Mouse (Mus musculus): Measurements from ENCODE around the gene Glyatl3. TPM values are rescaled to one million over a fixed set of nuclear protein-coding genes. Genes with fewer than 3 reads are reported as not detected.

Glyatl3 gene
- polyA plus RNA-seq, 1 experiment from 2014 or later: not detected

DNA sequence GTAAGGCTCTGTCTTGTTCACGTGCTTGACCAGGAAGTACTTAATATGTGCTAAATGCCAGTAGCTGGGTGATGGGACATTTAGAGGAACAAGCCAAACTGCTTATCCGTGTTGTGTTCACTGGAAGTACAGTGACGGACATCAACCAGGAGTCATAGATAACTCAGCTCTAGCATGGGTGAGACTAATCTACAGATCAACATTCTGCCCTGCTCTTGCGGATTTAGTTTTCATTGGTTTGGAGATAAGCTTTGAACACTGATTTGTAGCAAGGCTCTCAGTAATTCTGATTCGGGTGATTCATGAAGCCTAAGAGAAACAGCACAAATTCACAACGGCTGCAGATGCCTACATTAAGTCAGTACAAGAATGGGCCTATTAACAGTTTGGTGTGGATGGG is 32.0 kb downstream of the Glyatl3 start:
- 90% methylated on average over 6 of the region's 6 CpGs for WGBS
- Histone ChIP-seq H3K36me3 (no peaks in the 10 kb centered on the region), H3K27ac (replicated peaks) (no peak overlapping the region), H3K4me1 (peaks cover 15% of the 10 kb centered on the region), H3K9me3 (replicated peaks) (no peaks in the 10 kb centered on the region), H3K27me3 (ENCODE audit: low read depth, poor library complexity, severe bottlenecking) (peaks cover 14% of the 10 kb centered on the region; the same call in 1 of the 2 replicates), H3K4me3 (no peak overlapping the region)
- DNase-seq (ENCODE audit: low spot score): no peak

DNA sequence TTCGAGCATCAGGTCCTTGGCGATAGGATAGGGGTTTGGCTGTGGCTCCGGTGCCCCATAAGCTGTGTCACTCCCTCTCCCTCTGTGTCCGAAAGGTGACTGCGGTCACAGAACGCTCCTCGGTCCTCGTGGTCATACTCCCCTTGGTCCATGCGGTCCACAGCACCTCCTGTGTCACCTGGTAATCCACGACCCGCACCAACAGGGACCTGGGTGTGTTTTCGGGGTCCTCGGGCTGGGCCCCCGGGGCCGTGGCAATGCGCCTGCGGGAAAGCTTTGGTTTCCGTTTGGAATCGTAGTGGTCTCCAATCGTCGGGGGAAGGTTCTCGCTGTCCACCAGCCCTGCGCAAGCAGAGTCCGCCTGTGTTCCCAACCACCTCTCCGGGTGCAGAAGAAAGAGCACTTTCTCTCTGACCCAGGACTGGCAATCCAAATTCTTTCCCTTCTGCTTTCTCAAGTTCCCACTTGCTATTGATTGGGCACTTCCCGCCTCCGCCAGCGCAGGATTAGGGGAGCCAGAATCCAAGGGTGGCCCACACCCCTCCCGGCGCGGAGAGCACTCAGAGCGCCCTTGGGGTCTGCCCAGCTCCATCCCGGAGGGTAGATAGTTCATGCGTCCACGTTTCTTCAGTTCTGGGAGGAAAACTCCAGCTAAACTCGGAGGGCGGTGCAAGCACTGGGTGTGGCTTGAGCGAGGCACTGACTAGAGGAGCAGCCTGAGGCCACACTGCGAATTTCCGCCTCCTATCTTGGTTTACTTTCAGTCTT is 34.0 kb downstream of the Glyatl3 start, which contains the start of gene 9130008F23Rik:
TSS of gene 9130008F23Rik (minus strand) at position 636 of the 768 bp plus-strand sequence.
- Histone ChIP-seq H3K4me1 (peaks cover 15% of the 10 kb centered on the region), H3K9me3 (replicated peaks) (no peaks in the 10 kb centered on the region), H3K36me3 (no peaks in the 10 kb centered on the region), H3K27me3 (ENCODE audit: low read depth, poor library complexity, severe bottlenecking) (peaks cover 14% of the 10 kb centered on the region; the same call in 1 of the 2 replicates), H3K4me3 (peak within 1 kb of the TSS; percentile 64), H3K27ac (replicated peaks) (peak within 1 kb of the TSS; percentile 84)
- under 1% methylated on average over 40 of the region's 40 CpGs for WGBS
- DNase-seq (ENCODE audit: low spot score): peak; percentile 66

DNA sequence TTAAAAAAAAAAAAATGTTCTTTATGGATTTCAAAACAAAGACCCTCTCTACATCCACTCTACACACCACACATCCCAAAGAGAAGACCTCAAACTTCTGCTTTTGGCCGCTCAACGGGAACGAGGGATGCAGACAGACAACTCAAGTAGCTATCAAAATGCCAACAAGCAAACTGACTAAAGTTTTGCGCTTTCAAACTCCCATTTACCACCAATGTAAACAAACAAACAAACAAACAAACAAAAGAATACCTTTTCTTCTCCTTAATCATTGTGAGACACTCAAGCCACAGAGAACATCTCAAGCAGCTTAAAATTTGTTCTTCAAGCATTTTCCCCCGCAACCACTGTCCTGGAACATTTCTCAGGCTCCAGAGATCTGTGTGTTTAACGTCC is 34.6 kb downstream of the Glyatl3 start:
- H3K4me3 ChIP-seq: peak overlapping the region; percentile 64
- H3K4me1 ChIP-seq: peaks cover 15% of the 10 kb centered on the region
- H3K27me3 ChIP-seq (ENCODE audit: low read depth, poor library complexity, severe bottlenecking): peaks cover 14% of the 10 kb centered on the region; the same call in 1 of the 2 replicates
- 6% methylated on average over 6 of the region's 6 CpGs for WGBS
- H3K27ac ChIP-seq (replicated peaks): peak overlapping the region; percentile 84; the same call in 1 of the 2 replicates
- DNase-seq (ENCODE audit: low spot score): no peak
- no peaks in the 10 kb centered on the region for H3K36me3 ChIP-seq
- H3K9me3 ChIP-seq (replicated peaks): no peaks in the 10 kb centered on the region

GRCm38 (mm10) chr17:40877741-40878140 is 36.4 kb downstream of the Glyatl3 start:
- H3K9me3 ChIP-seq (replicated peaks): no peaks in the 10 kb centered on the region
- peaks cover 14% of the 10 kb centered on the region; the same call in 1 of the 2 replicates for H3K27me3 ChIP-seq (ENCODE audit: low read depth, poor library complexity, severe bottlenecking)
- no peak for DNase-seq (ENCODE audit: low spot score)
- H3K4me1 ChIP-seq: peaks cover 15% of the 10 kb centered on the region
- no peak overlapping the region for H3K4me3 ChIP-seq
- WGBS: 47% methylated on average over 3 of the region's 3 CpGs
- H3K27ac ChIP-seq (replicated peaks): no peak overlapping the region
- H3K36me3 ChIP-seq: no peaks in the 10 kb centered on the region

DNA sequence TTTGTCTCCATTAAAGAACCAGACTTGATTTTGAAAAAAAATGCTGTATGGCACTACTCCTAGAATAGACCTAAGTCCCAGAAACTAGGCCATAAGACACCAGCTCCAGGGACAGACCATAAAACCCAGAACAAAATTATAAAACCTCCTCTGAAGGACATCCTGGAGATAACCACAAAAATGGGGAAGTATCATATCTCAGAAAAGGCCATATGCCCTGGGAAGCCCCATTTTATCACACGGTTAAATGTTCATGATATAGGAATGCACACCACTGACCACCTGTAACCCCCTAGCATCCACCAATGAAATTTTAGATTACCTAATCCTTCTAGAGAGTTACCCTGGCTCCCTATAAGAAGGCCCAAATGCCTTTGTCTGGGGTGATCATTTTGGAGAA is 38.6 kb downstream of the Glyatl3 start:
- 91% methylated on average over 1 of the region's 1 CpGs for WGBS
- no peaks in the 10 kb centered on the region for H3K9me3 ChIP-seq (replicated peaks)
- DNase-seq (ENCODE audit: low spot score): no peak
- H3K4me3 ChIP-seq: no peak overlapping the region
- peaks cover 14% of the 10 kb centered on the region for H3K4me1 ChIP-seq
- no peak overlapping the region for H3K27ac ChIP-seq (replicated peaks)
- peaks cover 10% of the 10 kb centered on the region; the same call in 1 of the 2 replicates for H3K27me3 ChIP-seq (ENCODE audit: low read depth, poor library complexity, severe bottlenecking)
- no peaks in the 10 kb centered on the region for H3K36me3 ChIP-seq

GRCm38 (mm10) chr17:40874701-40875100 is 39.4 kb downstream of the Glyatl3 start:
- Histone ChIP-seq H3K4me1 (peaks cover 5% of the 10 kb centered on the region), H3K9me3 (replicated peaks) (no peaks in the 10 kb centered on the region), H3K27ac (replicated peaks) (no peak overlapping the region), H3K27me3 (ENCODE audit: low read depth, poor library complexity, severe bottlenecking) (peaks cover 7% of the 10 kb centered on the region; the same call in 1 of the 2 replicates), H3K36me3 (no peaks in the 10 kb centered on the region), H3K4me3 (no peak overlapping the region)
- DNase-seq (ENCODE audit: low spot score): no peak
- WGBS: 93% methylated on average over 3 of the region's 3 CpGs

GRCm38 (mm10) chr17:40873582-40874011 is 40.6 kb downstream of the Glyatl3 start:
- Histone ChIP-seq H3K9me3 (replicated peaks) (no peaks in the 10 kb centered on the region), H3K27me3 (ENCODE audit: low read depth, poor library complexity, severe bottlenecking) (no peaks in the 10 kb centered on the region), H3K4me1 (no peaks in the 10 kb centered on the region), H3K36me3 (no peaks in the 10 kb centered on the region), H3K4me3 (no peak overlapping the region), H3K27ac (replicated peaks) (no peak overlapping the region)
- DNase-seq (ENCODE audit: low spot score): no peak
- 86% methylated on average over 2 of the region's 2 CpGs for WGBS

GRCm38 (mm10) chr17:40872626-40873025 is 41.5 kb downstream of the Glyatl3 start:
- no peaks in the 10 kb centered on the region for H3K36me3 ChIP-seq
- H3K4me1 ChIP-seq: no peaks in the 10 kb centered on the region
- no peaks in the 10 kb centered on the region for H3K27me3 ChIP-seq (ENCODE audit: low read depth, poor library complexity, severe bottlenecking)
- H3K4me3 ChIP-seq: no peak overlapping the region
- WGBS: 95% methylated on average over 6 of the region's 6 CpGs
- no peak overlapping the region for H3K27ac ChIP-seq (replicated peaks)
- no peaks in the 10 kb centered on the region for H3K9me3 ChIP-seq (replicated peaks)
- no peak for DNase-seq (ENCODE audit: low spot score)

GRCm38 (mm10) chr17:40868952-40869747 is 45.0 kb downstream of the Glyatl3 start:
- Histone ChIP-seq H3K9me3 (replicated peaks) (no peaks in the 10 kb centered on the region), H3K27me3 (ENCODE audit: low read depth, poor library complexity, severe bottlenecking) (no peaks in the 10 kb centered on the region), H3K36me3 (no peaks in the 10 kb centered on the region), H3K27ac (replicated peaks) (no peak overlapping the region), H3K4me1 (no peaks in the 10 kb centered on the region), H3K4me3 (no peak overlapping the region)
- no peak for DNase-seq (ENCODE audit: low spot score)
- WGBS: 80% methylated on average over 10 of the region's 10 CpGs

- Histone ChIP-seq H3K9me3 (replicated peaks) (no peaks in the 10 kb centered on the region), H3K27ac (replicated peaks) (no peak overlapping the region), H3K4me1 (no peaks in the 10 kb centered on the region), H3K4me3 (no peak overlapping the region), H3K27me3 (ENCODE audit: low read depth, poor library complexity, severe bottlenecking) (no peaks in the 10 kb centered on the region), H3K36me3 (no peaks in the 10 kb centered on the region)
- DNase-seq (ENCODE audit: low spot score): no peak
These were observed 59.1 kb downstream of the Glyatl3 start for GRCm38 (mm10) chr17:40855065-40855464.

Measured in midbrain, embryonic 10.5 days (tissue).